Mouse (Mus musculus): ENCODE measurements around the gene Gng12.

DNA sequence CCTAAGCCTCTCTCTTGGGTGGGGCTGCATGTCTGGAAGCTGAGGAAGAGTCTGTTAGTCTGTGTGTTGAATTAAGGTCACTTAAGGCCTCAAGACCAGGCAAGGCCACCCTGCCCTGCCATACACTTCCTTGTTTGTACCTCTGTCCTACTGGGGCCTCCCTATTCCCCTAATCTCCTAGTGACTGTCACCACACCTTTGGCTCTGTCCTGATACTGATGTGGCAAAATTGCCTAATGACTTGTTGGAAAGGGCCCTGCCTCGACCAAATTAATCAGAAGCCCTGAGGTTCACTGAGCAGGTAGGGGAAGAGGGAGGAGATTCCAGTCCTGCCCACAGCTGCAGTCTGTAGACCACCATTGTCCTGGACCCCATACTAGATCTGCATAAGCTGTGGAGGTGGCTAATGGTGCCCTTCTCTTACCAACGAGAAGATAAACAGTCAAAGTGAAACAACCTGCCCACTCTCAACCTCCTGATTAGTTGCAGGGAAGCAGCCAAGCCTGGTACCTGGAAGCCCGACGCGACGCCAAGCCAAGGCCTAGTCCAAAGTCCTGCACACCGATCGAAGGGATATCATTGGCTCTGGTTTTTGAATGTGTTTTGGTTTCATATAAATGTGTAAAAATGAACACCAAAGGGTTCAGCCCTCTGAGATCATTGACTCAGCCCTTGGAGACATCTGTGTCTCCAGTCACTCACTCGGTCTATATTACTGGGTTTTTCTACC, 117.9 kb downstream of the Gng12 start:
- TF ChIP-seq CTCF (IDR thresholded peaks at IDR 0.05; ENCODE audit: low read depth) (no peak), EP300 (optimal IDR thresholded peaks at IDR 0.05) (no peak)

All from stomach, postnatal 0 days (tissue).